Mouse (Mus musculus): ENCODE results near the gene Uqcrc2. TPM values are rescaled to one million over a fixed set of nuclear protein-coding genes. Genes with fewer than 3 reads are reported as not detected.

The Uqcrc2 gene
- 143 and 172 TPM in 2 replicates for total RNA-seq (2015)
- 115 and 116 TPM in 2 replicates for total RNA-seq (2017)

DNA sequence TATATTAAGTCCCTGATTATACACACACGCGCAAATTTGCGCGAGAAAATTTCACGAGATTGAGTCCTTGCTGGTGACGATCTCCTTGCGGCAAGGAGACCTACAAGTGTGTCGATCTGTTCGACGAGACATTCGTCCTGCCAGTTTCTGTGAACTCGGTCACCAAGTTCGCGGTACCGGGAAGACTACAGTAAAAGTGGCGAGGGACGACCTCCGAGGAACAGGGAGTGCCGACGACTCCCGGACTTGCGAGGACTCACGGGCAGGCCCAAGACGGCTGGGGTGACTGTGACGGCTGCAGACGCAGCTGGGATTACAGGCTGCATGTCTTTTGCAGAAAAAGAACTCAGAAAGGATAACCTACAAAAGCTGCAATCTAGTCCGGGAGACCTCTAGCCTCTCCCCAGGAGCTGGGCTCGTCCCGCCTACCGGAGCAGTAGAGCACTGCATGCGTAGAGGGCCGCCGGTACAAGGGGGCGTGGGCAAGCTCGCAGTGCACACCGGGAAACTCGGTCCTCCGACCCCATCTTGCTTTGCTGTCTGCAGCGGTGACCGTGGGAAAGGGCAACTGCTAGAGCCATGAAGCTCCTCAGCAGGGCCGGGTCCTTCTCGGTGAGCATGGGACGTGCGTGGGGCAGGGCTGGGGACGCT, at the start of gene Uqcrc2:
Gene Uqcrc2 (plus strand): TSS at position 466 of the 651 bp plus-strand sequence.
- peak; percentile 95 for ATAC-seq (ENCODE audit: poor library complexity, severe bottlenecking)

DNA sequence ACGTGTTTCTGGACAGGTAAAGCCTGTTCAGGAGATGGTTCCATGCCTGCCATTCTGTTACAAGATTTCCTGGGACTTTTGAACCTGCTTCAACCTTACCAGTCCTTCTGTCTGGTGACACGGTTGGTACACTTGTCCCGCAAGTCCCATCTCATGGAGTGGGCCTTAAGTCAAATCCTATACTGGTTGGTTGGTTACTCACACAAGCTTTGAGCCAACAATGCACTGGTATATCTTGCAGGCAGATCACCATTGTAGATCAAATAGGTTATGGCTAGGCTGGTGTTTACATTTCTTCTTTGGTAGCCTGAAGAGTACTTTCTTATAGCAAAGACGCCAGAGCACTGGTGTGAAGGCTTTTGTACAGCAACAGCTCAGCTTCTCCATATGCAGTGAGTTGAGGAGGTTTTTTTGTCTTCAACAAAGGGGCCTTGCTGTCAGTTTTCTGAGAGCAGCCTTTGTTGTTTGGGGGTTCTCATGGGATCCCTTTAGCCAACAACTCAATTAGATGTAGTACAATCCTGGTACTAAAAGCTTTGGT, 37.7 kb upstream of the Uqcrc2 start:
- no peak for ATAC-seq (ENCODE audit: poor library complexity, severe bottlenecking)

DNA sequence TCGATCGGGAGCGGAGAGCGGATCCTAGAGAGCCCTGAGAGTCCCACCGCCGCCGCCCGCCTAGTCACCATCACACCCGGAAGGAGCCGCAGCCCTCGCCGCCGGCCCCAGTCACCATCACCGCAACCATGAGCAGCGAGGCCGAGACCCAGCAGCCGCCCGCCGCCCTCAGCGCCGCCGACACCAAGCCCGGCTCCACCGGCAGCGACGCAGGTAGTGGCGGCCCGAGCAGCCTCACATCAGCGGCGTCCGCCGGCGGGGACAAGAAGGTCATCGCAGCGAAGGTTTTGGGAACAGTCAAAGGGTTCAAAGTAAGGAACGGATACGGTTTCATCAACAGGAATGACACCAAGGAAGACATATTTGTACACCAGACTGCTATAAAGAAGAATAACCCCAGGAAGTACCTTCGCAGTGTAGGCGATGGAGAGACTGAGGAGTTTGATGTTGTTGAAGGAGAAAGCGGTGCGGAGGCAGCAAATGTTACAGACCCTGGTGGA, 37.2 kb upstream of the Uqcrc2 start:
- 0 out of 2 replicates have a peak, but pooled peaks have one; percentile 35 for ATAC-seq (ENCODE audit: poor library complexity, severe bottlenecking)

DNA sequence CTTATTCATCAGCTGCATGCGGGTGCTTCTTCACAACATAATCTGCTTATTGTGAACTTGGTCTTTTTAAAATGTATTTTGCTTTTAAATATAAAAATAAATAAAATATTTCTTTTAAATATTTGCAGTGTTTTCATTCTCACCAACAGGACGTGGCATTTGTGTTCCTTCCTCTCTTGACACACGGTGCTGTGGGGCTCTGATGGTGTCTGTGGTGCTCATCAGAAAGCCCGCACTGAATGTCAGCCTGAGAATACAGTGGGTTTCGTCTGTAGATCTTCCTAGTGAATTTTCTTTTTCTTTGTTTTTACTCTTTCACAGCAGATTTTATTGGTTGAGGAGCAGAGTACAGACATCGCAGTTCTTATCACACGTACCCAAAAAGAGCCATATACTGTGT, 36.6 kb upstream of the Uqcrc2 start:
- no peak for ATAC-seq (ENCODE audit: poor library complexity, severe bottlenecking)

DNA sequence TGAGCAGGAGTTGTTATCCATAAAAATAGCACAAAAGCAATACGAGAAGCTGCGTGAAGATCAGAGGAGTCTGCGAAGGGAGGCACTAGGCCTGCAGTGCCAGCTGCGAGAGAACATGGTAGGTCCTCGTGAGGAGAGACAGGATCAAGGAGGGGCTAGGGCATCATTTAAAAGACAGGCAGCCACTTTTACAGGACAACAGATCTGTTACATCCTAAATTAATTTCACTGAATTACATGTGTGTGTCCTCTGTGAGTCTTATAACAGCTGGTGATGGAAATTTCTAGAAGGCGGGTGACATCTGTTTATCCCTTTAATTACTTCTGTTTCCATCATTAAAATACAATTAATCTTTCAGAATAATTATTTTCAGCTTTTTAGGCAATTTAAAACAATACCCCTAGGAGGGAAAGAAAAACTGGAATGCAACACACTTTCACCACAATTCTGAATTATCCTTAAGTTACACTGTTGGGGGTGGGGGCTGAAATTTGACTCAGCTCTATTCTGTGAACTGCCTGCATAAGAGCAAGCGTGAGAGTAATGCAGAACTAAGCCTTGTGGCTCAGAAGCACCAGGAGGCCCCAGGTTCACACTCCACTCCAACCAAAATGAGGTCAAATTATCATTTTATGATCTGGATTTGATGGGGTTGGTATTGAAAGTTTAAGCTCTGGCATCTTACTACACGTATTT, 14.8 kb upstream of the Uqcrc2 start:
- no peak for ATAC-seq (ENCODE audit: poor library complexity, severe bottlenecking)

DNA sequence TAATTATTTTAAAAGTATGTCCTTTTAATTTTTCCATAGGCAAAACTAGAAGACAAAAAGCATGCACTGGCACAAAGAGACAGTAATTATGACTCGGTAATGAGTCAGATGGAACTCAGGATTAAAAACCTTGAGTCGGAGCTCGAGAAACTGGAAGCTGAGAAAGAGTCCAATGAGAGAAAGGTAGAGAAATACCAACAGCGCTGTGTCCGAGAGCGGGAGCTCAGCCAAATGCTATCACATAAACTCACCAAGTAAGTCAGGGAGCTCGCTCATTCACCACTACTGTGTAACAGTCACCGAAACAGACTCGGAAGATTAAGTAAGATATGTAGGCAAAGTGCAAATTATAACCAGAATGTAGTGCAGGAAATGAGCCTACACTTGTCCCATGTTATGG, 14.1 kb upstream of the Uqcrc2 start:
- no peak for ATAC-seq (ENCODE audit: poor library complexity, severe bottlenecking)

DNA sequence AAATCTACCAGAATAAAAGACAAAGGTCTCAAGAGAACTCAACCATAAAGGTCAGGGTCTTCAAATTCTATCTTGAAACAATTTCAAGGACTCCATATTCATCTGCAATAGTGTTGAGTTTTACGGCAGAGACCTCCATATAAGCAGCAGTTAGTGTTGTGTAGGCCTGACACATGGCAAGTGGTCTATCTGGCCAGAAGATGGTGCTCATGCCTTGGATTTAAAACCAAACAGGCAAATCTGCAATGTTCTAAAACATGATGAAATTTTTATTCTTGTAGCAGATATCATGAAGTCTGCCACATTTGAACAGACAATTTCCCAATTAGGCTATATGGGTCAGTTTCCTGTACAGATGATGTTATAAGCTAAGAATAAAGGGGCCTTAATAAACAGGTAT, 2.5 kb upstream of the Uqcrc2 start:
- no peak for ATAC-seq (ENCODE audit: poor library complexity, severe bottlenecking)

DNA sequence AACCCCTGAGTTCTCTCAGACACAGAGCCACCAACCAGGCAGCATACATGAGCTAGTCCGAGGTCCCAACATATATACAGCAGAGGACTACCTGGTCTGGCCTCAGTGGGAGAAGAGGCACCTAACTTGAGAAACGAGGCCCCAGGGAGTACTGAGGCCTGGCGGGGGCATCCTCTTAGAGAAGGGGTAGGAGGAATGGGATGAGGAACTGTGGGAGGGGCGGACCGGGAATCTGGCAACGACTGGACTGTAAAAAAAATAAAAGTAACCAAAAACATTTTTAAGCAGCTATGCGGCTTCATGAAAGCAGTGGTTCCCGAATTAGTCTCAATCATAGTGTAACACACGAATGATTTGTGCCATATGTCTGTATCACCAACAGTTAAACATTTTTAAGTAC, 675 bp upstream of the Uqcrc2 start:
- ATAC-seq (ENCODE audit: poor library complexity, severe bottlenecking): no peak

DNA sequence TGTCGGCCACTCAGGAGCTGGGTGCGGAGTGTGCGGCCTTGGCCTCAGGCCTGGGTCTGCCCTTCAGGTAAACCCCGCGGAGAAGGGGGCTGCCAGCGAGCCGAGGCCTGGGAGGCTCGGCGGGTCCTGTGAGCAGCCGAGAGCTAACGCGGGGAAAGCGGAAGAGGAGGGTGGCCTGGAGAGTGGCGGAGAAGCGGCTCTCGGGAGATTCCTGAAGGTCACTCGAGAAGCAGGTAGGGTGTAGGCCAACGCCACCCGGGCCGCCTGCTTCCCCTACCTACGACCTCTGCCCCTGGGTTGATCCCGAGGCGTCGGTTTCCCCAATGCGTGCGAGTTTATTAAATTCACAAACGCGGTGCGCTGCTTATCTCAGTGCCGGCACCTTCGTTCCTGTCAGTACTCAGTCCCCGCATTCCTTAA, 396 bp downstream of the Uqcrc2 start:
- peak; percentile 59 for ATAC-seq (ENCODE audit: poor library complexity, severe bottlenecking)

DNA sequence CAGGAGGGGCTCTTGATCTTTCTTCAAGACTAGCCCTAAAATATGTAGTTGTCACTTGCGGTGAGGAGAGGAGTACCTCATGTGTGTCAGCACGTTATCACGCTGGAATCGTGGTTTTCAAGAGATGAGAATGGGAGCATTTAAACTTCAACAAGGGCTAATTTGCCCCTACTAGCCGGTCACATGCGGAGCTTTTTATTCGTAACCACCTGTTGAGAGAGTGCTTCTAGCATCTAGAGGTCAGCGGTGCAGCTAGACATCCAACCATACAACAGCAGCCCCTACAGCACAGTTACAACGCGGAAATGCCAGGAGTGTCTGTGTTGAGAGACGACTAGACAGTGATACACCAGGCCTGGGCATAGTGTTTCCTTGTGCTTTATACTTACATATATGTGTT, 845 bp downstream of the Uqcrc2 start:
- 0 out of 2 replicates have a peak, but pooled peaks have one; percentile 19 for ATAC-seq (ENCODE audit: poor library complexity, severe bottlenecking)

DNA sequence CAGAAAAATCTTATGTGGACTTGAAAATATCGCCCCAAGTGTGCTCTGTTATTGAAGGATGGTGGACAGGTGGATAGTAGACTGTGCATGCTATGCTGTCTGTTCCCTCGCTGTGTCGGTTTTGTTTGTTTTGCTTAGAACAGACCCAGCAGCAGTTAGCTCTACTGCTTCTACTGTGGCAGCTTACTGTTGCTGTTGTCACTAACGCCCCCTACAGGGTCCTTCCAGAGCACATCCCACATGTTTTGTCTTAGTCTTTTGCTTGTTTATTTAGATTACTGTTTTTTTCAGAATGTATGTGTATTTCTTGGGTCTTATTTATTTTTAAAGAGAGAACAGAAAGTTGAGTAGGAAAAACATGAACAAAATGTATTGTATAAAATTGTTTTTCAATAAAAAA, 8.2 kb downstream of the Uqcrc2 start:
- no peak for ATAC-seq (ENCODE audit: poor library complexity, severe bottlenecking)

DNA sequence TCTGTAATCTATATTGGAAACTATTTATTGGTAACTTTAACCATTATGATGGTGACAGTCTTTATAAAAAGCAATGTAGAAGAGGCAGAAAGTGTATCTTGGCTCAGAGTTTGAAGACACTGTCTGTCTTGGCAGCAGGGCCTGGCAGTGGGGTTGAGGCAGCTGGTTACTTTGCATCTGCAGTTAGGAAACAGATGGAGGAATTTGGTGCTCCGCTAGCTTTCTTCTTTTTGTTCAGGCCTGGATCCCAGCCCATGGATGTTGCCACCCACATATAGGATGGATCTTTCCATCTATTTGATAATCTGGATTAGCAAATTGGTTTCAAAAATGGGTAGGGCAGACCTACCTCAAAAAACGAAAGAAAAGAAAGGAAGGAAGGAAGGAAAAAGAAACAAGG, 12.9 kb downstream of the Uqcrc2 start:
- ATAC-seq (ENCODE audit: poor library complexity, severe bottlenecking): no peak

DNA sequence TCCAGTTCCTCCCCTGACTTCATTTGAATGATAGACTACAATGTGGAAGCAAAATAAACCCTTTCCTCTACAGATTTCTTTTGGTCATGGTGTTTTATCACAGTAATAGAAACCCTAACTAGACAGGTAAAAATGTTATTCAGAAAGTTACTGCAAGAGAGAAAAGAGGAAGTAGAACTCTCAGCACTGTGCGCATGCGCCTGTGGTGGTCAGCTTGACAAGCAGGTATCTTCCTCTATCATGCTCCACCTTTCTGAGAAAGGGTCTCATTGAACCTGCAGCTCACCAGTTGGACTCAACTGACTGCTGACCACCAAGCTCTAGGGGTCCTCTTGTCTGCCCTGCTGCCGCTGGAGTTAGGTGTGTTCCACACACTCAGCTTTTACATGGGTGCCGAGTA, 27.1 kb downstream of the Uqcrc2 start:
- peak; percentile 47; the same call in 1 of the 2 replicates for ATAC-seq (ENCODE audit: poor library complexity, severe bottlenecking)

DNA sequence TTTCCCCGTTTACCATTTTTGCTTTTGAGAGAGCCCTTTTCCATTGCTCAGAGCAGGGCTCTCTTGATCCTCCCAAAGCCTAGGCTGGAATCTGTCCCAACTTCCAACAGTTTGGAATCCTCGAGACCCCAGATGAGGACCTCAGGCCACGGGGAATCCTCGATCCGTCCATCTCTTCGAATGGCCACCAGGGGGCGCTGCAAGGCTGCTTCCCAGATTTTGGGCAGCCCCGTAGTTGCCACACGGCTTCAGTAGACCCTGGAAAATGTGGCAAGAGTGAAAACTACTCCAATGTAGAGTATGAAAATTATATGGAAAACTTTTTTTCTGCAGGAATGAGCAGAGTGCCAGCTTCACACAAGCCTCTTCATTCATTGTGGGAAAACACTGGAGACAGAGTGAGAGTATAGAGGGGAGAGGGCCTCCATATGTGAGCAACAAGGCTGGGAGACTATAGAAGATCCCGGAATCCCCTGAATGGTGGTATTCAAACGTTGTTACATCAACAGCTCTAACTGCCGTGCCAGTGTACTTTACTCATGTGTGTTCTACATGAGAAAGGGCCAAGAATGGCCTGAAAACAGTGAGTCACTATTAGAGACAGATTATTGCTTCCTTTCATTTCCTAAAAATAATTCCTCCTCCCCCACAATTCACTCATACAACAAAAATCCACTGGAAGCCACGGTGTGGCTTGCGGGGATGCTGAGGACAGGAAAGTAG, 35.3 kb downstream of the Uqcrc2 start, which contains the start of gene Pdzd9:
Gene Pdzd9 (minus strand): TSS at position 191 of the 723 bp plus-strand sequence.
- ATAC-seq (ENCODE audit: poor library complexity, severe bottlenecking): peak; percentile 91

DNA sequence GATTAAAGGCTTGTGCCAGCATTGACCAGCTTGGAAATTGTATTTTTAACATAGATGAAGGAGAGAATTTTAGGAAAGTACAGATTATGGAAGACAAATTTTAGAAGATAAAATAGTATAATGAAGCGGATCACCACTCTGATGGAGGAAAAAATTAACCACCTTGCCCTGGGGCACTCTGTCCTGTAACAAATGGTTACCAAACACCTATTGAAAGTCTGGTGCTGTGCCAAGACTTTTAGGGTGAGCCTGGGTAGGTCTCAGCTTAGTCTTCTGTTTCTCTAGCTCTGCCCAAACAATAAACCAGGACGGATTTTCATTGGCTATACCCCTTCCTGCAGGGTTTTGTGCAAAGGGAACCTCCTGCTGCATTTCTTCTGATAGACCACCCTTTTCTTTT, 36.3 kb downstream of the Uqcrc2 start:
- ATAC-seq (ENCODE audit: poor library complexity, severe bottlenecking): no peak

DNA sequence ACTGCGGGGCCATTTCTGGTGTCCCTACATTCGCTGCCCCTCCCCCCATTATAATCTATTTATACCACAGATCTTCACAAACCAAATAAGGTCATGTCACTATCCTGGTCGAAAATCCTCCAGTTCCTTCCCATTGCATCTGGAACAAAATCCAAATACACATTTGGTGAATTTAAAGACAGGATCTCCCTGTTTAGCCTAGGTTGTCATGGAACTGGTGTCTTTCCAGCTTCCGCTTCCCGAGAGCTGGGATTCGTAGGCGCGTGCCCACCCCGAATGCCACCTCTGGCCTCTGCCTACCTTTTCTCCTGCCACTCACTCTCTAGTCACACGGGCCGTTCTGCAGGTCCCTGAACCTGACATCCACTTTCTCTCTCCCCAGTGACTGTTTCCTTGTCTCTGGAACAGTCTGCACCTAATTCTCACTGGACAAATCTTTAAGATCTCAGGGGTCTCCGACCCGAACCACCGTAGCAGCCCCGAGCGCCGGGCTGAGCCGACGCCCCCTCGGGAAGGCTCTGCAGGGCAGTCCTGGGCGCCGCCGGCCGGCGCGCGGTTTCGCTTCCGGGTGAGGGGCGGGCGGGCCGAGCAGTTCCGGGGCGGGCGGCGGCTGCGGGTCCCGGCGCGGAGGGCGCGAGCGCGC, 42.1 kb downstream of the Uqcrc2 start, which contains the start of gene Mosmo:
Gene Mosmo (plus strand): TSS at position 618 of the 643 bp plus-strand sequence.
- ATAC-seq (ENCODE audit: poor library complexity, severe bottlenecking): peak; percentile 77

DNA sequence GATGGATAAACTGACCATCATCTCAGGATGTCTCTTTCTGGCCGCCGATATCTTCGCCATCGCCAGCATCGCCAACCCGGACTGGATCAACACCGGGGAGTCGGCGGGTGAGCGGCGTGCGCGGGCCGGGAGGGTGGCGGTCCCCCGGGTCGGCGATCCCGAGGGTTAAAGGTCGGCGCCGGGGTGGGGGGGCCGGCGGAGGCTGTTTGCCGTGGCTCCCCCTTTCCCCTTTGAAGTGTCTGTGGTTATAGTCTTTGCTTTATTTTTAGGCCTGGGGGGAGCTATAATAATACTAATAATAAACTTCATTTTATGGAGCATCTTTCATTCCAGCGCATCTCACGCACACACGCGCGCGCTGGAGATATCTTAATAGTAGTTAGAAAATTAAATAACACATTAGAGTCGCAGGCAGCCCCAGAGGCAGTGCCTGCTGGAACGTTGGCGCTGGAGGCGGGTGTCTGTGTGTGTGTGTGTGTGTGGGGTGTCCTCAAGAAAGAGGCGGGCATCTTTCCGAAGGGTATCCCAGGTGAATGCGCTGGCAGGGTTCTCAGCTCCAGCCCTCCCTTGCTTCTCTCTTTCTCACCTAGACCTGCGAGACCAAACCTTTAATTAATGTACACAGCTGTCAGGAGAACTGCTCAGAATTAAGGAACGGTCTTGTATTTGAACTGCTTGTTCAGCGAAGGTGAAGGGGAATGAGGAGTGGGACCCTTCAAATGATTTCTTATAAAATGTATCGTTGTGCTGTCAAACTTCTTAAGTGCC, 43.0 kb downstream of the Uqcrc2 start:
- ATAC-seq (ENCODE audit: poor library complexity, severe bottlenecking): peak; percentile 14; the same call in 1 of the 2 replicates

DNA sequence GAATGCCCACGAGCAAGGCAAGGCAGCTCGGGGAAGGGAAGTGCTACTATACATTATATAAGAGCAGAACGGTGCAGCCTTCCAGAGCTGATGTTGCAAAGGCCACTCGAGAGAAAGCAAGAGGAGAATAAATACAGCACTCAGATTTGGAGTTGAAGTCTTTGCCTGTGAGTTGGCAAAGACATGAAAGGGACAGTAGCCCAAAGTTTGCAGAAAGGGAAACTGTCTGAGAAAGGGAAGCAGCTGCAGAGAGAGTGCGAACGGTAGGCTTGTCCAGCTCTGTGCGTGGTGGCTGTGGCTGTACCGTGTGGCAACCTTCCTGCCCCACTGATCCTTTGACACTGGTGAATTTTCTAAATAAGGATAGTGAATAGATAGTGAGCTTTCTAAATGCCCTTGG, 44.0 kb downstream of the Uqcrc2 start:
- ATAC-seq (ENCODE audit: poor library complexity, severe bottlenecking): peak; percentile 57

DNA sequence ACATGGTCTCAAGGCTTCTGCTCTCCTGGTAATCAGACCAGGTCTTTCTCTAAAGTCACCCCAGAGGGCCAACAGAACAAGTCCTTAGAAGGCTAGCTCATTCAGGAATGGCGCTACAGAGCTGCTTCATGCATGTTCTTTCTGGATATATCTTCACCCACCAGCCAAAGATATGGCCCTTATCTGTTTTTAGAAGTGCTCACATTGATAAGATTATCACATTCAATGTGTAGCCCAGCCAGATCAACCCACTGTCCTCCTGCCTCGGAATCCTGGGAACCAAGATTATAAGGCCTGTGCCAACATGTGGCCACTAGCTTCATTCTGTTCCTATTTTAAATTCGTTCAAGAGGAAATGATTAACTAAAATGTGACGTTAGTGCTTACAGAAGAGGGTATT, 47.0 kb downstream of the Uqcrc2 start:
- no peak for ATAC-seq (ENCODE audit: poor library complexity, severe bottlenecking)

DNA sequence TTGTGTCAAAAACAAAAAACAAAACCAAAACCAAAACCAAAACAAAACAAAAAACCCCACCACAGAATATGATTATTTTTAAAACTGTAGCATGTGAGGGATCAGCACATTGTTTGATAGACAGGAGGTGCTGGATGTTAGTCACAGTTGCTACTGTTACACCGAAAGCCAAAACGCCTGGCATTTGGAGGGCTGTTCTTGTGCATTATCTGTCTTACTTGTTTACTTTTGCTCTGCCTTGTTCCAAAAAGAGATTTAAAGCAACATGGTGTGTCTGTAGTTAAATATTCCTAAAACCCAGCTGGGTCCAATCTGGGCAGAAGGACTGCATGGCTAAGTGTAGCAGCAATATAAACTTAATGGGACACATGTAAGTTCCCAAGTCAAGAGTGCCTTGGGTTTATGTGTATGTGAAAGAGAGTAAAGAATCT, 49.8 kb downstream of the Uqcrc2 start:
- no peak for ATAC-seq (ENCODE audit: poor library complexity, severe bottlenecking)
